Mouse (Mus musculus) megakaryocyte, embryonic 14.5 days (primary cell): Measurements from ENCODE around the gene Klhdc1.

Source experiments
- FLI1 ChIP-seq: IDR thresholded peaks from 2 replicates; pipeline ENCODE4 v1.6.1; 2012; ENCODE audit warnings: low read length, inconsistent platforms, mixed read lengths
- GATA1 ChIP-seq: IDR thresholded peaks from 3 replicates; pipeline ENCODE4 v1.6.1; 2012; ENCODE audit warnings: mixed read lengths, low read length, inconsistent platforms, borderline replicate concordance

DNA sequence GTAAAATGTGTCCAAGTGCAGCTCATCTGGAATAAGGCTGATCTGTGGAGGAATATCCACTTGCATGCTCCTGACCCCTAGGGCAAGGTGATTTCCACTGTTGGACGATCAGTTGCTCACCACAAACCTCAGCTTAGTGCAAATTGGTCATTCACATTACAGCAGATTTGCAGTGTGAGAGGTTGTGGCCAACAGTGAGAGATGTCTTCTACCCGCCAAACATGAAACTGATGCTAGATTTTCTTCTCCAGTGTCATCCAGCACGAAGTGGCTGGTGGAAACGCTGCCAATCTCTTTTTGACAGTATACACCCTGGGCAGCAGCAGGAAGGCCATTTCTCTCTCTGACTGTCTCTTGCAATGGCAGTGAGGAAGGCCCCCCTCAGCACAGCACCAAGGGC, 54.7 kb downstream of the Klhdc1 start:
- TF ChIP-seq GATA1 = no peak
- no peak for TF ChIP-seq FLI1
